Mouse (Mus musculus) layer of hippocampus, adult 18-20 months (tissue): Measurements from ENCODE around the gene Kcnh2. TPM values are rescaled to one million over a fixed set of nuclear protein-coding genes. Genes with fewer than 3 reads are reported as not detected.
A peak's percentile ranks its signal among the peaks of the same experiment; 100 is the strongest.

Source experiments
- DNase-seq, 2 experiments: peaks; one replicate each; pipeline ENCODE4 v3.0.0; 2022; ENCODE audit warnings: low spot score in 2 of 2
- total RNA-seq, 2 experiments: library from RNA; stranded (reverse); gene quantifications; 2 replicates each; pipeline ENCODE4 v1.2.3; 2021

Kcnh2 gene
- total RNA-seq, 2 experiments from 2014 or later: 23.0 to 26.8 TPM

DNA sequence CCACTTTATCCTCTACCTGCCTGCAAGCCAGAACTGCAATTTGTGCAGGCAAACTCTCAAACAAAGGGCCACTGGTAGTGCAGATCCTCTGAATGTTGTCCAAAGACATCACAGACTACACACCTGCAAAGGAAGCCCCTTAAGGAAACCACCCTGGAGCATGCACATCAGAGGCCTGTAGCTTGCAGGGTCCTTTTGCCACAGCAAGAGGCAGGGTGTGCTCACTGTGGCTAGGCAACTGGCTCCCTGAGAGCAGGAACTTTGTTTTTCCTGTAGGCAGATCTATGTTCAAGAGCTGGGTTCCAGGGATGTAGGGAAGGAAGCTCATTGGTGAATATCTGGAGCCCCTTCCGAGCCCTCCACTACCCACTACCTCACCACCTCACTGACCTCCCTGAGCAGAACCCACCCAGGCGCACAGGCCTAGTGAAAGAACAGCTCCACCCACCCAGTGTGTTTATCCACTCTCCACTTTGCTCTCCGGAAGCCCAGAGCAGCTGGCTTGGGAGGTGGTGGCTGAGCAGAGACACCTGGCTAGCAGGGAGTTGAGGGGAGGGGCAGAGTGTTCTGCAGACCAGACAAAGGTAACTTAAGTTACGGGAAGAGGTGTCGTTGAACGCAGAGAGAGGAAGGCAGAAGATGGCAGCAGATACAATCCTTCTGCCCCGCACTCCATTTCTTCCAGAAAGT lies 4.1 kb downstream of the Kcnh2 start:
- DNase-seq: no peak

DNA sequence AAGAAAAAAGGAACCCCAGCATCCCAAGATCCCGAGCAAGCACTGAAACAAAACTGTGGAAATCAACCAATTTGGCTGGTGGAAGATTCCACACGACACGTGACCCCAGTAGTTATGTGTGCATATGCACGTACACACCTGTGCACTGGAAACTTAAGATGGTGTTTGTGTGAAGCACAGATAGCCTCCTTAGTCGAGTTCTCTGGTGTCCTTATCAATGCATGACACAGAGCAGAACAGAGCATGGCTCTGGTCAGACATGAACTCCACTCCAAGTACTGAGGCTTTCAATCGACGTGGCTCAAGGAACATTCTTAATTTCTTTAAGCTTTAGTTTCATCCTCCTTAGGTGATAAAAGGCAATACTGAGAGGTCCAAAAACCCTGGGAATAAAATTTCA lies 5.1 kb downstream of the Kcnh2 start:
- no peak for DNase-seq

DNA sequence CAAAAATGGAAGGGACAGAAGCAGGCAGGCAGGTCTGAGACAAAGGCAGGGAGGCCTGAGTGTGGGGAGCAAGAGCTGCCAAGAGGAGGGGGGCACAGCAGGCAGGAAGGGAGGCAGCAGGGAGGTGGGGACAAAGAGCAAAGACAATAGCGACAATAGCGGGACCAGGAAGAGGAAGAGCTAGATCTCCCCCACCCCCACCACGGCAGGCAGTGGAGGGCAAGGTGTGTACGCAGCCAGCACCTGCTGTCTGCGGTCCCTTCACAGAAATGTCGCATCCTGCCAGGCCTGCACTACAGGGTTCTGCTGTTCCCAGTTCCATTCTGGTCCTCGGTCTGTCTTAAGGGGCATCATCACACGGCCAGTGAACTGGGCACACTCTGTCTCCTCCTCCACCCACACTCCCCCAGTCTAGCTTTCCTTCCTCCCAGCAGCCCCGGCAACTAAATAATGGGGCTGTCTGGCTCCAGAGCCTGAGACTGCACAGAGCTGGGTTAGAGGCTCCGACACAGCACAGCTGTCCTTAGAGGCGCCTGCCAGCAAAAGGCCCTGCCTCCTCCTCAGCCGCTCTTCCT lies 6.8 kb downstream of the Kcnh2 start:
- no peak for DNase-seq

DNA sequence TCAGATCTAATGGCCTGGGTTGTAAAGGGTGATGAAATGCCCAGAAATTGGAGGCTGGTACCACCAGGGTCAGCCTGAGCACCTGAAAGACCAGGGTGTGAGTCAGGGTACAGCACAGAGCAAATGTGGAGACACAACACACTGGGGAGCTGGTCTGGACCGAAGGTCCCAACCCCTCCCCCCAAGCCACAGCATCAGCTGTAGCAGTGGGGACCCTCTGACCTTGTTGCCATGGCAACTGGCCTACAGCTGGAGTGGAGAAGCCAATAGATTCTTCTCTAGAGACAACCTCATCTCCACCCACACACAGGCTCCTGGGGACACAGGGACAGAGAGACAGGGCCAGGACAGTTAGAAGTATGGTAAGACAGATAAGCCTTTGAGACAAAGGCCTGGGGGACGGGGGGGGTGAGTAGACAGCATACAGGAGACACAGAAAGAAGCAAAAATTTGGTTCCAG lies 7.4 kb downstream of the Kcnh2 start:
- no peak for DNase-seq

DNA sequence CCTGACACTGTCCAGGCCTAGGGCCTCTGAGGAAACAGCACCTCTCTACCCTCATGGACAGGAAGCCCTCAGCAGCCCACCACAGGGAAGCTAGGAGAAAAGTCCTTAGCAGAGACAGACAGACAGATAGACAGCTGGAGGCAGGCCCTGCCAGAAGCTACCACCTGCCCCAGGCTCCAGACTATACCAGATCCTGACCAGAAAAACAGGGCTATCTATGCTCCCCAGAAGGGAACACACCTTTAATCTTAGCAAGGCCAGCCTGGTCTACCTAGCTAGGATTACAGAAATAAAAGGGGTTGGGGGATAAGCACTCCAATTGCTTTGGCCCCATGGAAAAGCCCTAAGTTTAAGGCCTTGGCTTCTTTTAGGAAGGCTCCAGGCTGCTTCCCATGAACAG lies 8.0 kb downstream of the Kcnh2 start:
- no peak for DNase-seq

DNA sequence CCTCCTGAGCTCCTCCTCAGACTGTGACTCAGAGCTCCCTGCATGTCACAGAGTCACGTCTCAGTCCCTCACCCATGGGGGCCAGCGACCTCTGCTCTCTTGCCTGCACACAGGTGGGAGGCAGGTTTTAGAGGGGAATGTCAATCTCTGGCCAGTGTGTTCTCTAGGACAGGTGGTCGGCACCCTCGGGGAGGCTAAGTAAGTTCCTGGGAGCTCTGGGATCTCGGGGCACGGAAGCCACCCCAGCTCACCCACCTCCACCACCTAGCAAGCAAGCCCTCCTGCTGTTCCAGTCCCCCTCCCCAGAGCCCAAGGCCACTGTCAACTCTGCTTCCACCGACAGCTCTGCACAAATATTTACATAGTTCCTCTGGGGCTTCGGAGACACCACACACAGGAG lies 8.4 kb downstream of the Kcnh2 start:
- no peak for DNase-seq

DNA sequence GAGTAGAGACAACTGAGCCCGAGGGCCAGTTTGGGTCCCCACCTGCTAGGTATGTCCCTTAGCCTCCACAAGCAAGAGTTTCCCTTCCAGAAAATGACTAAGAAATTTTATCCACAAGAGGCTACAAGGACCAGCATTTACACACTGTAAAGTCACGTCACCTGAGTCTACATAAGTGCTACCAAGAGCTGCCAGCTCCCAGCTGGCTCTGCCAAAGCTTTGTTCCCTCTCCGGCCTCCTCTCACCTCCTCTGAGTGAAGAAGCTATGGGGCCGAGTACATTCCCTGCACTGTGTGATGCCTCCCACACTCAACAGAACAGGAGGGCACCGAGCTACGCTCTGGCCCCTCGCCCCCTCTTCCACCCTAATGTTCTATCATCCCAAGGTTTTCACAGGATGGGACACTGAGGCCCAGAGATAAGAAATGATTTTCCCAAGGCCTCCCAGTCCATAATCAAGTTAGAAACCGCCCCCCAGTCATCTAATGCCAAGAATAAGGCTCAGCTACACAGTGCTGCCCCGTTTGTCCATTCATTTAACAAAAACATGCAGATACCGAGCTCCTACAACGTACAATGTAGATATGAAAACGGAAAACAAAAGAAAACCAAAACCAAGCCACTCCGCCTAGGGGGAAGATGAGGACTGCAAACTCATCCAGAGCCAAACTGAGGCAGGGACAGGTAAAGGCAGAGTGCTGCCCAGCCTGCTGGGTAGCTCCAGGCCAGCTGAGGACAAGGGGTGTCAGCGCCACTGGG lies 9.0 kb downstream of the Kcnh2 start:
- no peak for DNase-seq

DNA sequence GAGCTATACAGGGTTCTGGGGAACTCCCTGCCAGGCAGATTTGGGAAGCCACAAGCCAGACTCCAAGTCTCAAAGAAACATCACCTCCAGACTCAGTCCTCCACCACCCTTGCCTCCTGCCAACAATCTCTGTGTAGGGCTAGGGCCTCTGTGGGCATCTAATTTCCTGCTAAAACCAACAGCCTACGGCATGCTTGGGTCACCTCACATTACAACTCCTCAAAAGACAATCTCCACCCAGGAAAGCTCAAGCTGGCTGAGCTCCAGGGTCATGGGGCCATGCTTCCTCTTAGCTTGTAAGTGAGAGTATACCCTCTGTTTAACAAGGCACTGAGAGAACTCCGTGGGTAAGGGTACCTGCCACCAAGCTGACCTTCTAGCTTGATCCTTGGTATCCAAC lies 13.6 kb downstream of the Kcnh2 start:
- DNase-seq: no peak

DNA sequence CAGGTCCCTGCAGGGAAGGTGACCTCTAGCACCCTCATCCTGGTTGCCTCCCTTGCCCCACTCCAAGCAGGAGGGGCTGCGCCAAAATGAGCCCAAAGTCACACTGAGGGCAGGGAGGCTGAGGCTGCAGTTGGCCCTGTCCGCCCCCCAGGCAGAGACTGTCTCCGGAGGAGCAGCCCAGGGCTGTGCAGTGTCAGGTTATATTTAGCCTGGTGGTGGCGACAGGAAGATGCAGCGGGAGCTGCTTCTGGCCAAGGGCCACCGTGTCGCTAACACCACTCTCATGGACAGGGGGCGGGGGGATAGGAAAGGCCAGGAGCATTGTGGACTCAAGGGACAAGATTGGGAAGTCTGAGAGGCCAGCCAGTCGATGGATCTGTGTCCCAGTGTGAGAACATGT lies 14.0 kb downstream of the Kcnh2 start:
- DNase-seq: no peak

DNA sequence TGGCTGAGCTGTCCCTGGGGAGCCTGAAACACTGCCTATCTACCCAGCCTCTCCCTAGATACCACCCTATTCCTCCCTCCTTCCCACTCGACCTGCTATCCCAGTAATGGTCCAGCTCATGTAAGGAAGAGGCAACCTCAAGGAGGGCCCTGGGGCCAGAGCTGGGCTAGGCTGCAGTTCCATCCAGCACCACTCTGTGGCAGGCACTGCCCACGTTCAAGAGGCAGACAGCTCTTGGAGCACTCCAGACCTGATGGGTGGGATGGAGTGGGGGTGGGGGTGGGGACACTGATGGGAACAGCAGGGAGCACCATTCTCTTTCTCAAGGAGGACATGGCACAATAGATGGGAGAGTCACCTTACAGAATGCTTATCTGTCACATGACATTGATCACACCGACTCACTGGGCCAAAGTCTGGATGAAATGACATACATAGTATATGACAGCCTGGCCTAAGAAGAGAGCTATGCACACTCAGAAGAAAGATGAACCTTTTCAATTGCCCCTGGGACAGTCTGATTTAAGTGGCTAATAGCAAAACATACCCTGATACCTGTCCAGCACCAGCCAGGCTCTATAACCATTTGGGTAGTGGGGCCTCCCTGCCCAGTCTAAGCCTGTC lies 15.4 kb downstream of the Kcnh2 start:
- DNase-seq: peak in 1 of 2 experiments; percentile 52

DNA sequence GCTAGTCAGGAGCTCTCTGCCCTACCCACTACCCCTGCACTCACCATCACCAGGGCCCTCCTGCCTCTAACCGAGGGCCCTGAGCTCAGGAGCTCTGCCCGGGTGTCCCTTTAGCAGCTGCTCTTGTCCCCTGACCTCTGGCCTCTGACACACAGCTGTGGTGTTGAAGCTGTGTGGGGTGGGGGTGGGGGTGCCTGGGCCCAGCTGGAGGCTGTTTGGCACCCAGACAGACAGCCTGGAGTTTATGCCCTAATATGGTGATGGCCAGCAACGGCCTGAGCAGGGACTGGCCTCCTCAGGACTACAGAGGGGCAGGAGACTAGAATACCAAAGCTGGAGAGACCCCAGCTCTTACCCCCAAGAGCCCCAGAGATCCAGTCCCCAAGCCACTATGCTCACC lies 16.7 kb downstream of the Kcnh2 start:
- no peak for DNase-seq

DNA sequence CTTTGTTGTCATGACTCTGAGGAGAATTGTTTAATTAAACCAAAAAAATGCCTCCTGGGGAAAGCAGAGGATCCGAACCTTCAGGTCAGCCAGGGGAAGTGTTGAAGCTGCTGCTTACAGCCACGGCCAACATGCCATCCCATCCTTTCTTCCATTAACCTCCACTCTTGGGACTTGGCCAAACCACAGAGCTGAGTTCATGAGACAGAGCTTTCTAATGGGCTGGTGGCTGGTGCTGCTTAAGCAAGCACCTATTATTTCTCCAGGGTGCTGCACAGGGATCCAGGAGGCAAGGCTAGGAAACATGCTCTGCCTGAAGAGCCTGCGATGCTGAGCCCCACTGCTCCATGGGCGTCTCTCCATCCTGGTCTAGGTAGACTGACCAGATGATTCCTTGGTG lies 19.0 kb downstream of the Kcnh2 start:
- DNase-seq: no peak

DNA sequence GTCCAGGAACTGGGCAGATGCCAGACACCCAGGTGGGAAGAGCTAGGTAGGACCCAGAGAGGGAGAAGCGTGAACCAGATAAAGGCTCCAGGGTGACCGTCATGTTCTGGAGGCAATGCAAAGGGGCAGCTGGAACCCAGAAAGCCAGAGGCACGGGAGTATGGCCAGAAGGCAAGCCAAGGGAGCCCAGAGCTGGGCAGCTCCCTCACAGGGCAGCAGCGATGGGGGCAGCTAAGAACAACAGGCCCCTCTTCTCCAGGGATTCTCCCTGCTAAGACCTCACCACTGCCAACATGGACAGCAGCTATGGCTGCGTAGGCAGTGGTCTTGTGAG lies 21.5 kb downstream of the Kcnh2 start:
- DNase-seq: no peak

DNA sequence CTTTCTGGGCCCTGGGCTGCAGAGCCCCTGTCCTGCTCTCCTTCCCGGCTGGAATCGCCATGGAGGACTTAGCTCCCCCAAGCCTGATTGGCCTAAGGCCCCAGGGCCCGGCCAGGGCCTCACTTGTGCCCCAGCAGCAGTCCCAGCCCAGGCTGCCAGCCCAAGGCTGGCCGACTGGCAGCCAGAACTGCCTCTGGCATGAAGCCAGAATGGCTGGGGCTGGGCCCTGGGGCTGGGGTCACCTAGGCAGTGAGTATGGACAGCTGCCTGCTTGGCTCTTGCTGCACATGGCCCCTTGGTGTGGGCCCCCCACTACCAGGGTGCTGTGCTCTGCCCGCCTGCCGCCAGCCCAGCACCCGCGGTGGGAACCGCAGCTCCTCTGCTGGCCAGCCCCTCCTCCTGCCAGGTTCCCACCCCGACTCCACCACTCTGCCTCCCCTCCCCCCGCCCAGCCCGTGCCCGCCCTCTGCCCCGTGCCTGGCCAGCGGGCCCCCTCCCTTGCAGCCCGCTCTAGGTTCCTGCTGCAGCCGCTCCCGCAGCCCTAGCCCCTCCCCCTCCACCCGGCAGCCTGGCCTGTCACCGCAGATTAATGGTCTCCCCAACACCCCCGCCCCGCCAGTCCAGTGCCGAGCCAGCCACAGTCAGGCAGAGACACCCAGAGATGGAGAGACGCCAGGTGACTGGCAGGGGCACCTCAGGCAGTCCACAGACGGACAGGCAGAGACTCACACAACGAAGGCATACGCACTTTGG lies 22.0 kb downstream of the Kcnh2 start:
- no peak for DNase-seq

DNA sequence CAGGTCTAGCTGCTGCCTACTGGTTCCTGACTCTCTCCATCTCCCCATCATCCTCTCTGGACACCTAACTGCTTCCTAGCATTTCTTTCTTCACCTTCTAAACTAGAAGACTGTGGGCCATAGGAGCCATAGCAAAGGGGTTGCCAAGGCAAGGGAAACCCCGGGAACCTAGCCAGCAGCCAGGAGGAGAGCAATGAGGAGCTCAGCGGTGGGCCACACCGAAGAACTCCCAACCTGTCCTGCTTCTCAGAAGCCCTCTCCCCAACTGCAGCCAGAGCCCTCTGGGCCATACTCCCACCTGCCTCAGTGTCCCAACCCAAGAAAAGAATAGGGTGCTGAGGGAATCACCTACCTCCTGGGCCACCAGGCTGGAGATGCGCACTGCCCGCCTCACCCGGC lies 22.6 kb downstream of the Kcnh2 start:
- no peak for DNase-seq

DNA sequence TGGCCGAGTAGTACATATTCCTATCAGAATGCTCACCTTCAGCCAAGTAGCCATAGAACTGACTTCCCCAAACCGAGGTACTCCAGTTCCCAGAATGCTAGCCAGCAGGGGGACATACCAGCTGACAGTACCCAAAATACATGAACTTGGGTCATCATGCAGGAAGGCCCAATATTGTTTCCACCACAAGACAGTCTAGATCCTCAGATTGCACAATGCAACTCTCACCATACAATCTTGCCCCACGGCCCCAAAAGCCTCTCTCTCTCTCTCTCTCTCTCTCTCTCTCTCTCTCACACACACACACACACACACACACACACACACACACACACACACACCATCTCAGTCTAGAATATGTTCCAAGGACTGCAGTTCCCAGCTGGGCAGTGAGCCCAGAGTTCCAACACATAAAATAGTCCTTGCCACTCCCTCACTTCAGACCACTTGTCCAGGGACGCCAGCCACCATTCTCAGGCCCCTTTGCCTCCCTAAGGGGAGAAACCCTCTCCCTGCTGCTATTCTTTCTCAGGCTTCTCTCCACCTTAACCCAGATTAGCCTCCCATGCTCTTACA lies 24.5 kb downstream of the Kcnh2 start:
- DNase-seq: no peak

DNA sequence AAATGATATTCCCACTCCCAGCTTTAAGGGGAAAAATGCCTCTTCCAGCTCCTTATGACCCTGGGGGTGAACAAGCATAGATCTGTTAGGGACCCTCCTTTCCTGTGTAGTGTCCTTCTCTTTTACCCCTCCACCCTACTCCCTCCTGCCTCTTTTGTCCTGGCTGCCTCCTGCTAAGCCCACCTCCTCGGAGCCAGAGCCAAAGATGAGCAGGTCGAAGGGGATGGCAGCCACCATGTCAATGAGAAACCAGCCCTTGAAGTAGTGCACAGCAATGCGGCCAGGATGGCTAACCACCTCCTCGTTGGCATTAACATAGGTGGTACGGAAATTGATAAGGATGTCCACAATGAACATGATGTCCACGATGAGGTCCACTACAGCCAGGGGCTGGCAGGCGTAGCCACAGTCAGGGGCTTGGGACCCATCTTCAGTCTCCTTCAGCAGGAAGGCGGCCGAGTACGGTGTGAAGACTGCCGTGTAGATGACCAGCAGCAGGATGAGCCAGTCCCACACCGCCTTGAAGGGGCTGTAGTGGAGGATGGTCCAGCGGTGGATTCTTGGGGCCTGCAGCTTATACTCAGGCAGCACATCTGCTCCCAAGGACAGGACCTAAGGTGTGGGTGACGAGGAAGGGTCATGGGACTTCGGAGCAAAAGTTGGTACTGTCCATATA lies 25.1 kb downstream of the Kcnh2 start:
- DNase-seq: no peak

DNA sequence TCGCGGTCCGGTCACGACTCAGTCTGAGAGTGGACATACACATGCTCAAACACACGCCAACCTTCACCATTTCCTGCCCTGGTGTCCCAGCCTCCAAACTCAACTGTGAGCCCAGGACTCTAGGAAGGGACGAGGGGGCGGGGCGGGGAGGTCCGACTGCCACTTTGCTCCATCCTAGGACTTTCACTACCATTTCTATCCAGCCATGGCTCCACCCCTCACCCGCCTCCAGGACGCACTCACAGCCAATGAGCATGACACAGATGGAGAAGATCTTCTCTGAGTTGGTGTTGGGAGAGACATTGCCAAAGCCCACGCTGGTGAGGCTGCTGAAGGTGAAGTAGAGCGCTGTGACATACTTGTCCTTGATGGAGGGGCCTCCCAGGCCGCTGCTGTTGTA lies 26.2 kb downstream of the Kcnh2 start:
- DNase-seq: no peak

DNA sequence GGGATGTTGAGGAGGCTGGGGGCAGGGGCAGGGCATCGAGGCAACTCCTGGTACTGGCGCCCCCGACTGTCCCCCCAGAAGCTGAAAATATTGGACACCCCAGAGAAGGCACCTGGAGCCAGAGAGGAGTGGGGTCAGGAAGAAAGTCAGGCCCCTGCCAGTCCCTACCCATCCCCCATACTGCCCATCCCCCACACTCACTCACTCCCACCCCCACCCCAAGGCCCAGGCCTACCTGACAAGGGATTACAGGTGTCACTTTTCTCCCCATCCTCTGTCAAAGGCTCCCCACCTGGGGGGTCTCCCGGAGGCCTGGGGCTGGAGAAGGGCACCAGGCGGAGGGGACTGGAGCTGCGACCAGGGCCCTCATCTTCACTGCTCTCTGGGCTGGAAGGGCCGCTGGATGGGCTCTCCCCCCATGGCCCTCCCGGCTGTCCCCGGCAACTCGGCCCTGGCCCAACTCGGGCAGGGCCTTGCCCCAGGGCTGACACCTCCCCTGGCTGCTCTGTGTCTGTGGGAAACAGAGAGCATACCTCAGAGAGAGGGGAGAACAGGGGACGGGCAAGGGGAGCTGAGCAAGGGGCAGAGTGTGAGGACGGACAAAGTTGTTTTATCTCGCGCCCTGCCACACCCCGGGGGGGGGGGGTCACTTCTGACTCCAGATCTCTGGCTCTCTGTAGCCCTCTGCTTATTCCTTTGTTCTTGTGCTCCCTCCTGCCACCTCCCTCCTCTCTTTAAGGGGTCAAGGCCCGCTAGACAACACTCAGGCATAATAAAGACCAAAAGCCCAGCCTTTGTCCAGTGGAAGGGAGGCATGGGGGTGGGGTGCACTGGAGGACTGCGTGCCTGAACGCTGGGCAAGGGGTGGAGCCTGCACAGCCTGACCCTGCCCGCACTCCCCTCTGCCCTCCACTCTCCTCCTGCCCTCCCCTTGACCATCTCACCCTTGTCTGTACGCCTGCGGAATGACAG lies 29.4 kb downstream of the Kcnh2 start:
- DNase-seq: no peak
